Mouse (Mus musculus) left cerebral cortex, postnatal 14 days (tissue): Measurements from ENCODE around the gene Cpb2. TPM values are rescaled to one million over a fixed set of nuclear protein-coding genes. Genes with fewer than 3 reads are reported as not detected.
A peak's percentile ranks its signal among the peaks of the same experiment; 100 is the strongest.

Experiments used
- DNase-seq, 2 experiments: peaks; one replicate each; pipeline ENCODE4 v3.0.0; 2021 to 2022; ENCODE audit warnings: low spot score in 2 of 2, mixed read lengths in 1 of 2
- intact Hi-C: fragments of 180-260 bp; cut with DNase I; formaldehyde crosslinking; loops from one replicate; pipeline ENCODE4 v1.15.1; 2025
- total RNA-seq, 2 experiments: library from RNA; stranded (reverse); gene quantifications; 2 replicates each; pipeline ENCODE4 v1.2.3; 2021

Gene Cpb2
- total RNA-seq, 2 experiments from 2014 or later: not detected

DNA sequence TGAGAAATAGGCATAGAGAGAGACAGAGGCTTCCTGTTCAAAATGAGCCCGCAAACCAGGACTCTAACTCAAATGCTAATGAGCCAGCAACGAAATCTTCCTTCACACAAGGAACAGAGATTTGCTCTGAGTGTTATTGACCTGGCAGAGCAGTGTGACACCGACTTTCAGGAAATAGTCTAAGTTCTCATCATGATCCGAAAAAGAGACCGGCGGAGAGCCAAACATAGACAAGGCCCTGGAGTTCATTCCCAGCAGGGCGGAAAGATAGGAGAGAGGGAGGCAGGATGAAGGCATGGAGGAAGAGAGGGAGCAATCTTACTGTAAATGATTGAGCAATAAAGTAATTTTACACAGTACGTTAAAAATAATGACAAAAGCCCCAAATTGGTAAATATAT, 5.0 kb upstream of the Cpb2 start:
- intact Hi-C loops: loop anchor here (5.0 kb wide), 1 partner anchor 45 kb away; the partner anchor contains the start of gene Zc3h13
- DNase-seq: no peak

DNA sequence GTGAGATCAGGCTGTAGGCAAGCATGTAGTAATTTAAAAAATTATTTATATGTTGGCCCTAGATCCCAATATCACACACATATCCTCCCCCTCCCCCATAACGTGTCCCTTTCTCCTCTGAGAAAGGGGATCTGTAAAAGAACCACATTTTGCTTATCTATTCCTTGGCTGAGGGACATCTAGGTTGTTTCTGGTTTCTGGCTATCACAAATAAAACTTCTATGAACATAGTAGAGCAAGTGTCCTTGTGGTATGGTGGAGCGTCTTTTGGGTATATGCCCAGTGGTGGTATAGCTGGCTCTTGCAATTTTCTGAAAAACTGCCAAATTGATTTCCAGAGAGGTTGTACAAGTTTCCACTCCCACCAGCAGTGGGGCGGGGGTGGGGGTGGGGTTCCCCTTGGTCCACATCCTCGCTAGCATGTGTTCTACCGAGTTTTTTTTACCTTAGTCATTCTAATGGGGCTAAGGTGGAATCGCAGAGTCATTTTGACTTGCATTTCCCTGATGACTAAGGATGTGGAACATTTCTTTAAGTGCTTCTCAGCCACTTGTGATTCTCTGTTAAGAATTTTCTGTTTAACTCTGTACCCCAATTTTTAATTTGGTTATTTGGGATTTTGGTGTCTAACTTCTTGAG, 3.9 kb upstream of the Cpb2 start:
- DNase-seq: no peak
- intact Hi-C loops: loop anchor here (5.0 kb wide), 1 partner anchor 44 kb away; the partner anchor contains the start of gene Zc3h13

DNA sequence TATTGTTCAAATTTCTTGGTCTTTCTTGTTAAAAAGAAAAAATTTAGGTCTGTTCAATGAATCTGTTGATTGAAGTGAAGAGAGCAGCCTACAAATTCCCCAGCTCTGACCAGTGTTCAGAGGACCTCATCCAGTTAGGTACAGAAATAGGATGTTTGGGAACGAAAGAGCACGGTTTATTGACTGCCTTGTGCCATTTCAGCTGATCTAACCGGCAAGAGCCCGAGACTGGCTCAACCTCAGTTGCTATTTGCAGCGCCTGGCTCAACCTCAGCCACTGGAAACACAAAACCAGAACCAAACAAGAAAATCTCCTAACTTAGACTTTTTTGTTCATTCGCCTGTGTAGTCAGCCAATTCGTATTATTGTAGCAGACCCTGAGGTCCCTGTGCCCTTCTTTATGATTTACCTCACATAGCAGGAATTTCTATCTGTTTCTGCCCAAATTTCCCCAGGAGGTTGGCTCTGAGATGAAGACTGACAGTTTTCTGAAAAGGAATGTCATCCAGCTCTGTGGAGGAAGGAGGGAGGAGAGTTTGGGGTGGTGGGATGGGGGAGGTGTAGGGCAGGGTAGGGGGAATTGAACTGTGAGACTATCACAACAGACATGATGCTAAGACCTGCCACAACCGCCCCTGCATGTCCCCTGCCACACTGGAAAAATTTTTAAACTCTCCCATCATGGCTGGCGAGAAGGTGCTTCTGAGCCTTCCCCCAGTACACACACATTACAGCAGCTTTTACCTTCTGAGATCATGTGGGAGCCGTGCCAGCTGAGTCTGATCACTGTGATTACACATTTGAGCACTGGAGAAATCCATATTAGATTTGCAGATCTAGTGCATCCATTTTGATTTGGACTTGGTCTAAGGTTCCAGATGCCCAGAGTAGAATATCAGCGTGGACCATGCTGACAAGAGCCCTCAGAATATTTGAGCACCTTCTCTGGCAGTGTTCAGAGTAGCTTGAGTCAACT, 4.2 kb downstream of the Cpb2 start:
- DNase-seq: no peak
- intact Hi-C loops: no loop called here

DNA sequence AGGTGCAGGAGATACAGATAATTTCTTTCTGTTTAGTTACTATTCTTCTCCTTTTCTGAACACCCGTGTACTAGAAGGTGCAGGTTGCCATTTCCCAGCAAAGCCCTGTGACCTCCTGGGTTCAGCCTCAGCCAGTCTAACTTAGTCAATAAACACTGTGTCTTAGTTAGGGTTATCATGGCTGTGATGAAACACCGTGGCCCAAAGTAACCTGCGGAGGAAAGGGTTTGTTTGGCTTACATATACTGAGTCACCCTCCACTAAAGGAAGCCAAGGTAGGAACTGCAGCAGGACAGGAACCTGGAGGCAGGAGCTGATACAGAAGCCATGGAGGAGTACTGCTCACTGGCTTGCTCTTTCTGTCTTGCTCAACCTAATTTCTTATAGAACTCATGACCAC, 8.3 kb downstream of the Cpb2 start:
- no peak for DNase-seq
- intact Hi-C loops: no loop called here

DNA sequence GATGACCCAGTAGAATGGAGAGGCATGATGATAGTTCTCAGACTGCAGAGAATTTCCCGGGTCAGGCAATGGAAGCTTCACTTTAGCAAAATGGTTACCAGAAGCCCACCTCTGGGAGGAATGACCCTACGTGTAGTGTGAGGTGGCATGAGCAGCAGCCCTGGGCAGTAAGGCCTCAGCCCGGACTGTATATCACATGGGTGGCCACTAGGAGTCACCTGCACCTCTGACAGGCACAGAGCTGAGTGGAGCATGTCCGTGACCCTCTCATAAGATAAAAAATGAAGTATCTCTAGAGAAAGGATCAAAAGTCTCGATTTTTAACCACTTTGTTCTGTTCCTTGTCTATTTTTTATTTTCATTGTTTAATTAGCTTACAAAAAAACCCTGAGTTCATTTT, 14.4 kb downstream of the Cpb2 start:
- no peak for DNase-seq
- intact Hi-C loops: no loop called here

DNA sequence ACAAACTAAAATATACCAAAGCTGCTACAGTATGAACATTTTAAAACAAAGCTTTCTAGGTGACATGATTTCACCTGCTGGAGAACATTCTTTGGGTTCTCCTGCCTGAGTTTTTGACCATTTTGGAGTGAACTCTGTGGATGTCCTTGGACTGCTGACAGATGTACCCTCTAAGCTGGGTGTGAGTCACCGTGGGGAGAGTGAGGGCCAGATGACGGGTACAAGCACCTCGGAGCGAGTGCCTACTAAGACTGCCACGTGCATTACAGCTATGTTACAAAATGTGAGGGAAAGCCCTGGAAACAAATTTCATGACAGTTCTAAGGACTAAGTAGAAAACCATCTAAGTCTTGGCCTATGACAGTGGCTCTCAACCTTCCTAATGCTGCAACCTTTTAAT, 27.4 kb downstream of the Cpb2 start:
- intact Hi-C loops: no loop called here

DNA sequence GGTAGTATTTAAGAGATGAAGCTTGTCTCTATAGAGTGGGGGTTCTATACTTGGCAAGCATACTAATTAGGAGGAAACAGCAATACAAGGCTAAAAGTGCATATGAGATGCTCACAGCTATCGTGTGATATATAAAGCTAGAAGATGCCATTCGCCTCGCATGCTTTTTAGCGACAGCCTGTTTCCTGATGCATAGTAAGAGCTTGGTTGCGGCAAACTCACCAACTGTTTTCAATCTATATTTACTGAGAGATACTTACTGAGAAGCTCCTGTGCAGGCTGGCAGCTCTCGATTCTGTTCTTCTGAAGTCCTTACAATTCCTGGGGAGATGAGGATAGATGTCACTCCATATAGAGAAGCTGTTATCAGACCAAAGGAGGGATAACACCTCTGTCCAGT, 37.6 kb downstream of the Cpb2 start:
- intact Hi-C loops: loop anchor here (5.0 kb wide), 1 partner anchor 42 kb away; no protein-coding TSS in a partner anchor
- DNase-seq: peak; percentile 29 to 35

More for the DNA sequence above, 27.4 kb downstream of the Cpb2 start:
- no peak for DNase-seq

DNA sequence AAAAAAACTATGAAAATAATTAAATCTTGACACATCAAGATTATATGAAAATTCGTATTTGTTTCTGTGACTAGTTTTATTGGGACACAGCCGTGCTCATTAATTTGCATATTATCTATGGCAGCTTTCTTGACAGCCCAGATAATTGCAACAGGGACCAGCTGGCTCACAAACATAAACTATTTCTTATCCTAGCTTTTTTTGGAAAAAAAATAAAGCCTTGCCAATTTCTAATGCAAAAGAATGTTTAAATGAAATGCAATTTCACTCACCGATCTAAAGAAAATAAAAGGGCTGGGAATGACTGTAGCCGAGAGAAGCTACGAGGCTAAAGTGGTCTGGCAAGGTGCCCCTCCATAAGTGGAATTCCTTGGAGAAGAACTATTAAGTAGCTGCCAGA, 38.3 kb downstream of the Cpb2 start:
- intact Hi-C loops: loop anchor here (5.0 kb wide), 1 partner anchor 43 kb away; no protein-coding TSS in a partner anchor
- no peak for DNase-seq

DNA sequence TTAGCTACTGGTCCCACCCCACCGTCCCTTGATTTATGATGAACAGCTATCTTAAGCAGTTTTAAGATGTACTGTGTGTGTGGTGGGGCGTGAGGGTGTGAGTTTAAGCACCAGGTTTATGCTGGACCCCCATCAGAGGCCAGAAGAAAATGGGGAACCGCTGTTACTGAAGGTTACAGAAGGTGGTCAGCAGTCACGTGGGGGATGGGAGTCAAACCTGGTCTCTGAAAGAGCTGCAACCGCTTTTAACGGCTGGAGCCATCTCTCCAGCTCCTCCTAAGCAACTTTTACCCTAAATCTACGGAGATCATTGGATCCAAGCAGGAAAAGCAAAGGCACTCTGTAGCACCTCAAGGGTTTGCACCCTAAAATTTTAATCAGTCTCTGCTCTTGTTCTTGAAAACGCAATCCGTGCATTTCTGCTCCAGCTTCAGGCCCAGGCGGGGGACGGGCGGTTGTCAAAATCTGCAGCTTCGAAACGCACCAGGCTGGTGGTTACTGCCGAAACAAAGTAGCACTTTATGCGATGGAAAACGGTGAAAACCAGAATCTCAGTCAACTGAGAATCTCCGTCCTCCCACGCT, 41.6 kb downstream of the Cpb2 start:
- DNase-seq: peak in 1 of 2 experiments; percentile 8
- intact Hi-C loops: loop anchor here (5.0 kb wide), 1 partner anchor 46 kb away; no protein-coding TSS in a partner anchor

DNA sequence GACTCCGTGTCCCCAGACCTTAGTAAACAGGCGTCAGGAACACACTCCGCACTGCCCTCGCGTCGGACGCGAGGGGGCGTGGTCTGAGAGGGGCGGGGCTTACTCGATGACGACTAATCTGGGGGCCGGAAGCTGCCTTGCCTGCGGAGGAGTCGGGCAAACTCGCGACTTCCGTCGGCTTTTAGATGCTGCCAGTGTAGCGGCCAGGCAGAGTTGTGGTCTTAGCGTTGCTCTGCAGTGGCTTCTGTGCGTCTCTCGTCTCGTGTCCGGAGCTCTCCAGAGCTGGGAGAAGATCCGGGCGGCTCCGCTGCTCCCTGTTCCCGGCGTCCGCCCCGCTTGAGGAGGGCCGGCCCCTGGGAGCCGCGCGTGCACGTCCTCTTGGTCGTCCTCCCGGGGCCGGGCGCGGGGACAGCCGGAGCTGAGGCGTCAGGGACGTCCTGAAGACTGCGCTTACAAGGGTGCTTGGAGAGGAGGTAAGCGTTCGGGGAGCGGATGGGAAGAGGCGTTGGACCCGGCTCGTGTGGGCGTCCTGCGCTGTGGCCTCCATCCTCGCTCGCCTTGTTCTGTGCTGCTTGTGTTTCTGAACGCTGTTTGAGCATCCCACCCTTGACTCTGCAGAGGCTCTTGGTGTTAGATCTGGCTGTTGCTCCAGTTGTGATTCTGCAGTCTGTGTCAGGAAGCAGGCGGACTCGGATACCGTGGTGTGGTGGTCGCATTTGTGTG, 42.3 kb downstream of the Cpb2 start, which contains the start of gene Zc3h13:
Gene Zc3h13, plus strand, starts transcription at position 181 of the 723 bp plus-strand sequence.
- intact Hi-C loops: loop anchor here (5.0 kb wide), 1 partner anchor 47 kb away; no protein-coding TSS in a partner anchor

DNA sequence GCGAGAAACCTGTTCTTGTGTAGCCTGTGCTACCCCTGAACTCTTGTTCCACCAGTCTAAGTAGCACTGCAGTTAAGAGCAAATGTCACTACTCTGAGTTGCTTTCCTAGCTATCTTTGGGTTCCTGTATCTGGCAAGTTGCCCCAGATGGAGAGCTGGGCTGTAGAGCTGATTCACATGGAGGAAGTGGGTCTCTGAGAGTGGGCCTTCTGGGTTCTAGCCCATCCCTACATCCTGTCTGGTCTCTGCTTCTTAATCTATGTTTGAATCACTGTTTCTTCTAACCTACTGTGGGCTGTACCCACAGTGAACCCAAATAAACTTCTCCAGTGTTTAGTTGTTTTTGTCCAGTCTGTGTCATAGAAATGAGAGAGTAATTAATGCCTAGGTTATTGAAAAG, 59.0 kb downstream of the Cpb2 start:
- DNase-seq: peak; percentile 8 to 38
- intact Hi-C loops: no loop called here

More for the DNA sequence above, 42.3 kb downstream of the Cpb2 start, which contains the start of gene Zc3h13:
- peak; percentile 94 to 96 for DNase-seq

DNA sequence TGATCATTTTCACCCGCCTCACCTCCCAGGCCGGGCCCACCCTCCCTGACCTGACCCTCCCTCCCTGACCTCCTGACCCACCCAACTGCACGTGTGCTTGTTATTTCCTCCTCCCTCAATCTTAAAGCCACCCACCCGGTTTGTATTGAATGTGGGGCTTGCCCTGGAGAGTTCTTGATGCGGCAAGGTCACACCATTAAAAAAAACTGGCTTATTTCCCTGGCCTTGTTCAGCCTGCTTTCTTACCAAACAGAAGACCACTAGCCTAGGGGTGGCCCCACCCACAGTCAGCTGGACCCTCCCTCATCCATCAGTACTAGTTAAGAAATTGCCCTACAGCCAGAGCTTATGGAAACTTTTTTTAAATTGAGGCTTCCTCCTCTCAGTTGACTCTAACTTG, 61.7 kb downstream of the Cpb2 start:
- DNase-seq: no peak
- intact Hi-C loops: no loop called here

DNA sequence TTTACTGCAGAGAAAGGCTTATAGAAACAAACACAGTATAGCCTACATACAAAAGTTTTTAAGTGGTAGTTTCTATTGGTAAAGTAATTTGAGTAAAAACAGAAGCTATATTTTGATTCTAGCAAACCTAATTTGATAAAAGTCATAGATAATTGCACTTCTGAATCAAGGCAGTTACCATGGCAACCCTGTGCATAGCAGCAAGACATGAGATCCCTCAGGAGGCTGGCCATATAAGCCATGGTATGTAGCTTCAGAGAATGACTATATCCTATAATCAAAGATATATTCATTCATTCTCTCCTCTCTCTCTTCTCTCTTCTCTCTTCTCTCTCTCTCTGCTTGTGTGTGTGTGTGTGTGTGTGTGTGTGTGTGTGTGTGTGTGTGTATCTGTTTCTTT, 65.8 kb downstream of the Cpb2 start:
- DNase-seq: no peak
- intact Hi-C loops: no loop called here

DNA sequence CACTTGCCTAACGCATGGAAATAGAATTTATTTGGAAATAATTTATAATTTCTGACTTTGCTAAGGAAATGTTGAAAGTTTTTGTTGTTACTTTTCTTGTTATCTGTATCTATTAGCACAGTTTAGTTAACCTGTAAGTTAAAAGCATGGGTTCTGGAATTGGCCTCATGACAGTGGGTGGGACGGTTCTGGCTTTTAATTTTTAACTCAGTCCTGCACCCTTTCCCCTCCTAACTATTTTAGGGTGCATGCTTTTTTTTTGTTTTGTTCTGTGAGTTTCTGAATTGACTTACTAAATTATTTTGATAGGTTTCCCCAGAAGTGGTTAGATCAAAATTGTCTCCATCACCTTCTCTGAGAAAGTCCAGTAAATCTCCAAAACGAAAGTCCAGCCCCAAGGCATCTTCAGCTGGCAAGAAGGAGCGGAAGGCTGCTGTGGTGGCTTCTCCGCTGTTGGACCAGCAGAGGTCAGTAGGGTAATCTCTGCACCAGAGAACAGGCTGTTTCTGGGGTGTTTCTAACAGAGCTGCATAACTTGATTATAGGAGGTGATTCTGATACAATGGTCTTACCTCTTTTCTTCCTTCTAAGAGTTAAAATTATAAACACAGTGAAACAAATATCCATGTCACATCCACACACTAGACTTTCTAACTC, 67.4 kb downstream of the Cpb2 start:
- no peak for DNase-seq
- intact Hi-C loops: no loop called here

DNA sequence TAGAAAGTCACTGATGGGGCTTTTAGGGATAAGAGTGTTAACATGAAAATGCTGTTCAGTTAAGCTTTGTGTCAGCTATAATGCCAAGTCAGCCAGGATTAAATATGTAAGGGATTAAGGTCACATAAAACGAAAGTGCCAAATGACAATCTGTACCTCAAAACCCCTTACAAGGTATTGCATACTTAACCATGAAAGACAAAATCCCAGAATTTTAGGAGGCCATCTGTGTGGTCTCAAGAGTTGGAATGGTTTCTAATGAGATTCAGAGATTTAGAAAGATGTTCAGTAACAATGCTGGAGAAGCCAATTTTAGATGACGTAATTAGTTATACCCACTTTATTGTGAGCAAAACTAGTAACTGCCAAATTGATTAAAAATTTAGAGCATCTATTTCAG, 72.4 kb downstream of the Cpb2 start:
- intact Hi-C loops: no loop called here
- no peak for DNase-seq

DNA sequence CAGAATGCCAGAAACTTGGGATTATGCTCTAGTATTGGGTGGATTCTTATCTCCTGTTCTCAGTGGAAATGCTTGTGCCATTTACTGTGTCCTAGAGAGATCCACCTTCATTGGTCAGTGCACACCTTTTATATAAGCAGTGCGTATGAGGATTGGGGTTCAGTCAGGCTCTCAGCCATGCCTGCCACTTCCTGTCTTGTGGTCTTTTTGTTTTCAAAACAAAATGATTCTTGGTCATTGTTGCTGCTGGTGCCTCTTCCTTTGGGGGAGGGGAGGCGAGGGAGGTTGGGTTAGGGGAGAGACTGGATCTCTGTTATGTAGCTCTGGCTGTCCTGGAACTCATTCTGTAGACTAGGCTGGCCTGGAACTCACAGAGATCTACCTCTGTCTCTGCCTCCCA, 76.6 kb downstream of the Cpb2 start:
- no peak for DNase-seq
- intact Hi-C loops: no loop called here

DNA sequence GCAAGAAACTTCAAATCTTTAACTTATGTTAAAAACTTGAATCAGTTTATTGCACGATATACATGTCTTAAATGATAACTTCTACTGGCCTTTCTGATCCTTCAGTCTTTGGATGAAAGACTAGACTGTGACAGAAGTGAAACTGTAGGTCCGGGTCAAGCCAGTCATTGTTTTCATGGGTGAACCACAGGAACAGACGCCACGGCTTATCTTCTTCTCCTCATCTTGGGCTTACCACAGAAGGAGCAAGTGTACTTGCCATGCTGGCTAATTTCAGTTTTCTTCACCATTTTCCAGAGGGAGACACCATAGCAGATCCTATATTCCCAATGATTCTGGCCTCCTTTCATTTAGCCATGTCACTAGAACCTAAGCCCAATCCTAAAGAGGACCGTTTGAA, 78.2 kb downstream of the Cpb2 start:
- DNase-seq: no peak
- intact Hi-C loops: loop anchor here (10.0 kb wide), 1 partner anchor 405 kb away; no protein-coding TSS in a partner anchor

DNA sequence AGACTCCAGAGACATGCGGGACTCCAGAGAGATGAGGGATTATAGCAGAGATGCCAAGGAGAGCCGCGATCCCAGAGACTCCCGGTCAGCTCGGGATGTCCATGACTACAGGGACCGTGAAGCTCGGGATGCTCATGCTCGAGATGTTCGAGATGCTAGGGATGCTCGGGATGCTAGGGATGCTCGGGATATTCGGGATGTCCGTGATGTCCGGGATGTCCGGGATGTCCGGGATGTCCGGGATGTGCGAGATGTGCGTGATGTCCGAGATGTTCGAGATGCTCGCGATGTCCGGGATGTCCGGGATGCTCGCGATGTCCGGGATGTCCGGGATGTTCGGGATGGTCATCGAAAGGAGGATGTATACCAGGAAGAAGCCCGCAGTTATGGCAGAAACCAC, 81.3 kb downstream of the Cpb2 start:
- intact Hi-C loops: loop anchor here (10.0 kb wide), 1 partner anchor 401 kb away; no protein-coding TSS in a partner anchor
- DNase-seq: no peak

DNA sequence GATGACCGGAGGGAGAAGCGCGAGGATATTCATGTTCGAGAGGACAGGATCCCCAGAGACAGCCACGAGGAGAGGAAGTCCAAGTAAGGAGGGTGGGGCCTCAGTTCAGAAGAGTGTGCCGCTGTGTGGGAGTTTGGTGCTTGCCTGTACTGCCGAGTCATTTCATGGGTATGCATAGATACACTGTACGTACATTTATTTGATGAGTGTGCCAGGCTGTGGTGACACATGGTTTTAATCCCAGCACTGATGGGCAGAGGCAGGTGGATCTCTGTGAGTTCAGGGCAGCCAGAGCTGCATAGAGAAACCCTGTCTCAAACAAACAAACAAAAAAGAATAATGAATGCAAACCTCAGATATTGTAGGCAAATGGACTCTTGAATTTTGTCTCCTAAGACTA, 86.0 kb downstream of the Cpb2 start:
- DNase-seq: no peak
- intact Hi-C loops: loop anchor here (10.0 kb wide), 1 partner anchor 397 kb away; no protein-coding TSS in a partner anchor
